In the genomic region with DNA sequence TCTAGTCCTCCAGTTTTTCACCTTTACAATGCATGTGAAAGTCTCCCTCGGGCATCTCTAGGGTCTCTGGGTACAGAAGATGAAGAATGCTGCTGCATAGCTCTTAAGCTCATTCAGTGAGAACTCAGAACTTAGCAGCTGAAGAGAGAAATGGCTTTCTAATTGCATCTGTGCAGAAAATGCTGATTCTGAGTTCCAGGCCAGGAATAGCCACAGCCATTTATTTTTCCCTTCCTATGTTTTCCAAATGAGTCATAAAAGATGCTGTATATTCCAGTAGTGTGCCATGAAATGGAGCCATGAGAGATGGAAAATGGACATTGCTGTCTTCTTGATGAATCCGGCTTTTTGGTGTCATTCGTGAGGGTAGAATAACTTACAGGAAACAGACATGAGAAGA, we compare ENCODE assay signal across 16 mouse cellular contexts. TPM values are rescaled to one million over a fixed set of nuclear protein-coding genes. Genes with fewer than 3 reads are reported as not detected.
"Had no signal": no experiment of that assay in that cellular context is flagged by ENCODE, and none has a peak within 500 bp of the region (broad histone marks: within the 10 kb centered on the region; RNA-seq: fewer than 3 reads in every experiment).

No protein-coding gene starts in this region.

- H3K36me3 ChIP-seq: neural tube, embryonic 15.5 days; stomach, embryonic 15.5 days had no signal

- H3K4me2 ChIP-seq: neural tube, embryonic 15.5 days; stomach, embryonic 15.5 days had no signal

- H3K27ac ChIP-seq: neural tube, embryonic 15.5 days; stomach, embryonic 15.5 days; stomach, postnatal 0 days had no signal

- H3K9ac ChIP-seq: neural tube, embryonic 15.5 days; stomach, embryonic 15.5 days had no signal

- DNase-seq: retina, postnatal 1 day; right cerebral cortex, adult 18-20 months; right cerebral cortex, postnatal 14 days; right cerebral cortex, postnatal 25 days; right cerebral cortex, postnatal 4 days; spleen, adult 18-20 months; thymus, adult 18-20 months; thymus, adult 2 months; thymus, postnatal 14 days; thymus, postnatal 25 days; thymus, postnatal 36 days; thymus, postnatal 4 days had no signal

- H3K9me3 ChIP-seq: neural tube, embryonic 15.5 days; stomach, embryonic 15.5 days had no signal

- H3K4me3 ChIP-seq: neural tube, embryonic 15.5 days; stomach, embryonic 15.5 days had no signal

- H3K4me1 ChIP-seq: stomach, embryonic 15.5 days had no signal

- H3K27me3 ChIP-seq: neural tube, embryonic 15.5 days; stomach, embryonic 15.5 days had no signal

RNA-seq across cellular contexts. Expression of a gene that starts 21.5 kb away (rescaled TPM):
- total RNA-seq: neutrophil, adult 5-6 weeks had no signal
